Mouse (Mus musculus) forebrain, embryonic 14.5 days (tissue): Measurements from ENCODE around the gene Ppp1r13b. TPM values are rescaled to one million over a fixed set of nuclear protein-coding genes. Genes with fewer than 3 reads are reported as not detected.

Source experiments
- ATAC-seq: fragments of 200-750 bp; cut with Nextera tagmentation; 2 replicates; pipeline ENCODE4 v1.8.0; 2017; ENCODE audit warnings: mild to moderate bottlenecking, moderate library complexity
- DNase-seq: peaks from one replicate; pipeline ENCODE4 v3.0.0-alpha.2; 2015; ENCODE audit warnings: low spot score
- H3K27ac ChIP-seq: fragments of 300-500 bp; sonication (generic); 2 replicates; pipeline ENCODE4 v1.5.1; 2014; ENCODE audit warnings: low read depth, mild to moderate bottlenecking, control low read depth, low read length, moderate library complexity
- H3K27me3 ChIP-seq: fragments of 300-500 bp; sonication (generic); replicated peaks from 2 replicates; pipeline ENCODE4 v1.6.1; 2014; ENCODE audit warnings: low read length, control low read depth, mixed read lengths; ENCODE audit not compliant: control insufficient read depth, insufficient read depth
- H3K36me3 ChIP-seq: fragments of 300-500 bp; sonication (generic); 2 replicates; pipeline ENCODE4 v1.6.1; 2014; ENCODE audit warnings: low read length, control low read depth; ENCODE audit not compliant: control insufficient read depth, insufficient read depth
- H3K4me1 ChIP-seq: fragments of 300-500 bp; sonication (generic); 2 replicates; pipeline ENCODE4 v1.6.1; 2014; ENCODE audit warnings: antibody characterized with exemption, low read length, control low read depth; ENCODE audit not compliant: control insufficient read depth, insufficient read depth
- H3K4me2 ChIP-seq: fragments of 300-500 bp; sonication (generic); 2 replicates; pipeline ENCODE4 v1.6.1; 2014; ENCODE audit warnings: mild to moderate bottlenecking, control low read depth, low read length
- H3K4me3 ChIP-seq: fragments of 300-500 bp; sonication (generic); 2 replicates; pipeline ENCODE4 v1.5.1; 2014; ENCODE audit warnings: low read depth, low read length, control low read depth
- H3K9ac ChIP-seq: fragments of 300-500 bp; sonication (generic); 2 replicates; pipeline ENCODE4 v1.6.1; 2014; ENCODE audit warnings: mild to moderate bottlenecking, low read length, control low read depth, moderate library complexity
- H3K9me3 ChIP-seq: fragments of 300-500 bp; sonication (generic); replicated peaks from 2 replicates; pipeline ENCODE4 v1.6.1; 2016; ENCODE audit warnings: low read length, control low read depth, mixed read lengths; ENCODE audit not compliant: control insufficient read depth
- WGBS: fragments of 180-500 bp; shearing (Covaris S2); extraction: QIAGEN DNeasy Blood & Tissue Kit; methylation state at CpG from one replicate; pipeline ENCODE4 v1.1.7; 2014; 5-methylcytosine and 5-hydroxymethylcytosine counted together
- polyA plus RNA-seq: library from polyadenylated mRNA; unstranded; fragments of >200 nt; fragmentation: Nextera tagmentation; extraction: Ambion mirVana; gene quantifications from 2 replicates; pipeline ENCODE4 v1.2.1, GENCODE M21; 2014

The Ppp1r13b gene
- polyA plus RNA-seq, 1 experiment from 2014 or later = 12.5 TPM

DNA sequence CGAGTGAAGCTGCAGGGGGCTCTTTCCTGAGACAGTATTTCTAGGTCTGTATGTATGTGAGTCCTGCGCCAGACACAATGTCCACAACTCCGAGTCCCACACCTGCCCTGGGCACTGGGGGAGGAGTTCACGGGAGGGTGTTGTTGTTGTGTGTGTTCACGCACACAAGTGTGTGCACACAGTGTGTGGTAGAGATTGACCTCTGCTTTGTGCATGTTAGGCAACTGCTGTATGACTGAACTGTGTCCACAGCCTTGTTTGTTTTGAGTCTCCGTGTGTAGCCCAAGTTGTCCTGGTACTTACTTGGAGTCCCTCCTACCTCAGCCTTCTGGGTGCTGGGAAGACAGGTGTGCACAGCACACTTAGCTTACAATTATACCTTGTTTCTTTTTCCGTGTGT is 117.3 kb downstream of the Ppp1r13b start:
- DNase-seq = no peak
- Histone ChIP-seq H3K36me3 (peaks cover 100% of the 10 kb centered on the region), H3K4me3 (no peak overlapping the region), H3K4me1 (peaks cover 3% of the 10 kb centered on the region; the same call in 1 of the 2 replicates), H3K27ac (0 out of 2 replicates have a peak overlapping the region, but pooled peaks have one; percentile 76), H3K9ac (no peak overlapping the region), H3K4me2 (no peak overlapping the region), H3K9me3 (no peaks in the 10 kb centered on the region), H3K27me3 (no peaks in the 10 kb centered on the region)
- WGBS = 95% methylated on average over 7 of the region's 7 CpGs
- no peak for ATAC-seq

DNA sequence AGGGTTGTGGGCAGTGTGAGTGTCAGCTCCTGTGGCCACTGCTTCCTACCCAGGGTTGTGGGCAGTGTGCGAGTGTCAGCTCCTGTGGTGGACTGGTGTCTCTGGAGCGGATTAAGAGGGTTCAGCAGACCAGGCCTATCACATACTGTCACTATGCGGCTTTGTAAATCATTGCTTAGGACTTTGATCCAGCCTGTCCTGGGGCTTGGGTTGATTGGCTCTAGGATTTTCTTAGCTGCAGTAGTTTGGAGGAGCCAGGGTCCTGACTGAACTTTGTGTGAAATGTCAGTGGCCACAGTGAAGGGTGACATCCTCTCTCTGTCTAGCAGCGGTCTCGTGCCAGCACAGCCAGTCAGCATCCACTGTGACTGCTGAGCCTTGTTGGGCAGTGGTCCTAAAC is 117.8 kb downstream of the Ppp1r13b start:
- H3K9ac ChIP-seq = no peak overlapping the region
- H3K36me3 ChIP-seq = peaks cover 100% of the 10 kb centered on the region
- no peak overlapping the region for H3K27ac ChIP-seq
- peaks cover 3% of the 10 kb centered on the region; the same call in 1 of the 2 replicates for H3K4me1 ChIP-seq
- no peaks in the 10 kb centered on the region for H3K27me3 ChIP-seq
- DNase-seq (no peak), ATAC-seq (no peak)
- no peak overlapping the region for H3K4me2 ChIP-seq
- 91% methylated on average over 5 of the region's 5 CpGs for WGBS
- H3K9me3 ChIP-seq = no peaks in the 10 kb centered on the region
- no peak overlapping the region for H3K4me3 ChIP-seq

GRCm38 (mm10) chr12:111787015-111787414 is 120.9 kb downstream of the Ppp1r13b start:
- Histone ChIP-seq H3K36me3 (peaks cover 92% of the 10 kb centered on the region), H3K27me3 (no peaks in the 10 kb centered on the region), H3K9ac (no peak overlapping the region), H3K9me3 (no peaks in the 10 kb centered on the region), H3K4me2 (no peak overlapping the region), H3K4me3 (no peak overlapping the region), H3K27ac (no peak overlapping the region), H3K4me1 (peaks cover 3% of the 10 kb centered on the region; the same call in 1 of the 2 replicates)
- DNase-seq = no peak
- no peak for ATAC-seq
- 95% methylated on average over 6 of the region's 6 CpGs for WGBS

GRCm38 (mm10) chr12:111785174-111785573 is 122.7 kb downstream of the Ppp1r13b start:
- H3K27me3 ChIP-seq = no peaks in the 10 kb centered on the region
- H3K4me2 ChIP-seq = no peak overlapping the region
- no peak overlapping the region for H3K9ac ChIP-seq
- no peak overlapping the region for H3K27ac ChIP-seq
- WGBS = 77% methylated on average over 15 of the region's 15 CpGs
- peaks cover 92% of the 10 kb centered on the region for H3K36me3 ChIP-seq
- DNase-seq (no peak), ATAC-seq (no peak)
- no peak overlapping the region for H3K4me3 ChIP-seq
- H3K4me1 ChIP-seq = no peaks in the 10 kb centered on the region
- no peaks in the 10 kb centered on the region for H3K9me3 ChIP-seq

GRCm38 (mm10) chr12:111779544-111779943 is 128.4 kb downstream of the Ppp1r13b start:
- no peak for DNase-seq
- Histone ChIP-seq H3K27me3 (no peaks in the 10 kb centered on the region), H3K4me1 (no peaks in the 10 kb centered on the region), H3K36me3 (peaks cover 94% of the 10 kb centered on the region), H3K27ac (no peak overlapping the region), H3K4me3 (no peak overlapping the region), H3K9ac (no peak overlapping the region), H3K9me3 (no peaks in the 10 kb centered on the region), H3K4me2 (no peak overlapping the region)
- no peak for ATAC-seq
- WGBS = 97% methylated on average over 1 of the region's 1 CpGs

Other genes starting within 250 kb of the Ppp1r13b start
- 1,532 and 1,552 TPM in 2 replicates for gene Ckb, start 235.8 kb downstream of the Ppp1r13b start, polyA plus RNA-seq
- 5.8 and 7.8 TPM in 2 replicates for gene Trmt61a, start 230.0 kb downstream of the Ppp1r13b start, polyA plus RNA-seq
- 60.4 and 65.8 TPM in 2 replicates for gene Bag5, start 194.9 kb downstream of the Ppp1r13b start, polyA plus RNA-seq
- gene Apopt1, start 194.8 kb downstream of the Ppp1r13b start, polyA plus RNA-seq = 47.1 and 50.8 TPM in 2 replicates
- 391 and 464 TPM in 2 replicates for gene Klc1, start 149.3 kb downstream of the Ppp1r13b start, polyA plus RNA-seq
- gene Xrcc3, start 94.2 kb downstream of the Ppp1r13b start, polyA plus RNA-seq = 3.0 and 3.7 TPM in 2 replicates
- 43.0 and 45.0 TPM in 2 replicates for gene Zfyve21, start 93.9 kb downstream of the Ppp1r13b start, polyA plus RNA-seq
- 634 and 784 TPM in 2 replicates for gene Atp5mpl, start 58.9 kb upstream of the Ppp1r13b start, polyA plus RNA-seq
- gene Tdrd9, start 63.4 kb upstream of the Ppp1r13b start, polyA plus RNA-seq = 0.19 and 0.31 TPM in 2 replicates
- not detected in 2 replicates for gene Rd3l, start 73.2 kb upstream of the Ppp1r13b start, polyA plus RNA-seq
- gene Aspg, start 198.6 kb upstream of the Ppp1r13b start, polyA plus RNA-seq = 0.17 and 0.46 TPM in 2 replicates
- gene Kif26a, start 238.1 kb upstream of the Ppp1r13b start, polyA plus RNA-seq = 11.5 and 12.3 TPM in 2 replicates